Mouse (Mus musculus) spleen, adult 2 months (tissue): ENCODE data around the gene Adgra3.

Source experiments
- CTCF ChIP-seq: fragments of 200-500 bp; IDR thresholded peaks from 2 replicates; pipeline ENCODE4 v1.5.1; 2011; ENCODE audit warnings: mild to moderate bottlenecking, inconsistent platforms; ENCODE audit not compliant: insufficient read depth, insufficient read length, insufficient replicate concordance; ENCODE audit errors: extremely low read depth
- POLR2A ChIP-seq: fragments of 200-500 bp; IDR thresholded peaks from 2 replicates; pipeline ENCODE4 v1.6.1; 2011; ENCODE audit warnings: low read depth, low read length, inconsistent platforms

DNA sequence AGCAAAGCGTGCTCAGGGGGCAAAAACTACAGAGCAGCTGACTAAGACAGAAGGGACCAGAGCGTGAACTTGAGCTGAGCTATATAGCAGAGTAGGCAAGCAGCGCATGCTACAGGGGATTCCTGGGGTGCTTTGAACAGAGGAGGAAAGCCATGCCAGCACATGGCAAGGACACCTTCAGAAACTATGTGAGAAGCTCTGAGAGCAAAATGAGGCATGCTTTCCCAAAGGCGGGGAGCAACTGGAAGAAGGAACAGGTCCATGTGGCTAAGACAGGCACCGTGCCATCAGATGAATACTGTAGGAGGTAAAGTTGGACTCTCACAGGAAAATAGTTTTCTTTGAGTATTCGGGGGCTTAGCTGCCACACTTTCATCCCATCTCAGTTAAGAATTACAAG, 13.6 kb downstream of the Adgra3 start:
- TF ChIP-seq POLR2A (no peak), CTCF (no peak)
